Mouse (Mus musculus) bone marrow macrophage, adult 2 months (primary cell): ENCODE data around the gene Socs3.

ENCODE experiments used
- CTCF ChIP-seq: IDR thresholded peaks from 2 replicates; pipeline ENCODE4 v1.5.1; 2012; ENCODE audit warnings: low read depth, mild to moderate bottlenecking, low read length, moderate library complexity
- POLR2A ChIP-seq: IDR thresholded peaks from 2 replicates; pipeline ENCODE4 v1.6.1; 2012; ENCODE audit warnings: mild to moderate bottlenecking, low read depth, low read length, borderline replicate concordance

- TF ChIP-seq POLR2A (no peak), CTCF (no peak)
Observed at GRCm38 (mm10) chr11:118012595-118012994, 42.7 kb upstream of the Socs3 start.
